Mouse (Mus musculus) E14TG2a.4 (cell line): ENCODE measurements around the gene Robo1.

Experiments
- CTCF ChIP-seq: conservative IDR thresholded peaks from 2 replicates; pipeline ENCODE4 v1.5.1; 2014; ENCODE audit warnings: low read length
- POU5F1 ChIP-seq: IDR thresholded peaks from 2 replicates; pipeline ENCODE4 v1.6.1; 2014; ENCODE audit warnings: low read length, borderline replicate concordance

DNA sequence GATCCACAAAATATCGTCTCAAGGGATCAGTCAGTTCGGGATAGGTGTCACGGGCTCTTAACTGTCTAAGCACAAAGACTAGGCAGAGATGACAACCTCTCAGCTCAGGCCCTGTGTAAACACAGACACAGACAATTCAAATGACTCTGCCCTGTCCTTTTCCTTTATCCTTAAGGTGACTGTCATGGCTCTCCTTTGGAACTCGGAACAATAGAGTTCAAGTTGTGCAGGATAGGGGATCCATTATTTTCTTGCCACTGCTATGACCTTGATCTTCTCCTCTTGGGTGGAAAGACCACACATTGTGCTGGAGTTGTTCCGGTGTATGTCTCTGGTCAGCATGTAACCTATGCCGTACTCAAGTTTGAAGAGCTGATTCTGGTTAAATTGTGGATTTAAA is 395.4 kb downstream of the Robo1 start:
- no peak for TF ChIP-seq CTCF
- no peak for TF ChIP-seq POU5F1
